Mouse (Mus musculus) 3134 (cell line): Measurements from ENCODE around the gene Rcan1.
"Not testable (repeated sequence)": the region's sequence is repeated elsewhere in the genome, so short reads cannot be mapped to it uniquely, and the experiment has no call there.

Experiments used
- DNase-seq: peaks from one replicate; pipeline ENCODE4 v3.0.0-alpha.2; 2011; ENCODE audit warnings: low spot score; ENCODE audit not compliant: insufficient read length; ENCODE audit errors: extremely low read depth

Rcan1 gene

GRCm38 (mm10) chr16:92470706-92471105 is at the start of gene Rcan1:
TSS of gene Rcan1 (minus strand) at chr16:92470867.
- DNase-seq: no peak

DNA sequence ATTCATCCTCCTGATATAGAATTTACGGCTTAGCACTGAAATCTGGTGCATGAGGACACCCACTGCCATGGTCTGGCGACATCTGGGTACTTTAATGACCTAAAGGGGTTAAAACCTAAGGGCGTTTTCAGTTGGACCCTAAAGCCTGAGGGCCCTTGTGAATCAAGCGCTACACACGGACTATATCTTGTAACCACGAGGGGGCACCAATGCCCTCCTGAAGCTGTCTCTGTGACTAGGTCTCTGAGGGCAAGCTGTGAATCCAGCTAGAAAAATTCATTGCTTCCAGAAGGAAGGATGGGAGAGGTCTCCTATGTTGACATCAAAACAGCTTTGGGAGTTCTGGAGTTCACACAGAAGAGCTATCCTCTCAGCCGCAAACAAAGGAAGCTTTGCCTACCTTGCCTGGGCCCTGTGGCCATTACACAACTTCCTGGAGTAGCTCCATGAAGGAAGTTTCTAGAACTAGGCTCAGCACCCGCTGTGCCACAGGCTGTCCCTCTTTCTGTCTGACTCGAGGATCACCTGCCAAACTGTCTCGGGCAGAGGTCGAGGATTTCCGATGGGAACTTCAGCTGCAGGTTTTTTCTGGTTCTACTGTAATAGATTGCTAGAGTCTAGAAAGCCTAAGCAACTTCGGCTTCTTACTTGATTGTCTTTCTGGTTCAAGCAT is 49.3 kb upstream of the Rcan1 start:
- no peak for DNase-seq

DNA sequence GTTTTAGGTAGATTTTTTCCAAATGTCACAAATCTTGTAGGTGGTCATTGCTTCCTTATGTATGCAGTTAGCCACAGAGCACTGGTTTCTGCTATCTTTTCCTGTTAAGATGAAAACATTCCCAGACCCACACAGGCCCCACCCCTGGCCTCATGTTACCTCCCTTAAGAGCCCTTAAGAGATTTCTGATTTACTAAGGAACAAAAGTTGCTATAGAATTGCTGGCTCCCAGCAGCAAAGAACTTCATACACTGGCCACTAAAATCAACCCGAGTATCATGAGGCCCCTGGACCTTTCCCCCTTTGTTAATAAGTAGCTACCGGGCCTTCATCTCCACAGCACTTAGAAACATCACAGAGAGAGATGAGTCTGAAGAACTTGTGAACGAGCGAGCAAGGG is 48.1 kb upstream of the Rcan1 start:
- no peak for DNase-seq

DNA sequence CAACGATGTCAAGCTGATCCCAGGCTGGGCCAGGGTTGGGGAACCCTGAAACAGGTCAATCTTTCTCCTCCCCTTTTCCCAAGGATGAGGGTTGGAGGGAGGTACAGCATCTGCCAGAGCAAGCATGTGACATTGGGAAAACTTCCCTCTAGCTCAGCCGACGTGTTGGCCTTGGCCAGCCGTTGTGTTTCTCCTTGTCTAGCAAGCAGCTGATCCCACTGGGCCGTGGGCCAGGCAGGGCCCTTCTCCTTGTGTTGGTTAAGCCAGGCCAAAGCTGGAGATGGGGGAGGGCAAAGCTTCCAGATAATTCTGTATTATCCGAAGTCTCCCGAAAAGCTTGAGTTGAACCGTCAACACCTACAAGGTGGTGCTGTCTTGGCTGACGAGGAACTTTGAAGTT is 45.5 kb upstream of the Rcan1 start:
- no peak for DNase-seq

GRCm38 (mm10) chr16:92514896-92515295 is 44.2 kb upstream of the Rcan1 start:
- not testable (repeated sequence) for DNase-seq

DNA sequence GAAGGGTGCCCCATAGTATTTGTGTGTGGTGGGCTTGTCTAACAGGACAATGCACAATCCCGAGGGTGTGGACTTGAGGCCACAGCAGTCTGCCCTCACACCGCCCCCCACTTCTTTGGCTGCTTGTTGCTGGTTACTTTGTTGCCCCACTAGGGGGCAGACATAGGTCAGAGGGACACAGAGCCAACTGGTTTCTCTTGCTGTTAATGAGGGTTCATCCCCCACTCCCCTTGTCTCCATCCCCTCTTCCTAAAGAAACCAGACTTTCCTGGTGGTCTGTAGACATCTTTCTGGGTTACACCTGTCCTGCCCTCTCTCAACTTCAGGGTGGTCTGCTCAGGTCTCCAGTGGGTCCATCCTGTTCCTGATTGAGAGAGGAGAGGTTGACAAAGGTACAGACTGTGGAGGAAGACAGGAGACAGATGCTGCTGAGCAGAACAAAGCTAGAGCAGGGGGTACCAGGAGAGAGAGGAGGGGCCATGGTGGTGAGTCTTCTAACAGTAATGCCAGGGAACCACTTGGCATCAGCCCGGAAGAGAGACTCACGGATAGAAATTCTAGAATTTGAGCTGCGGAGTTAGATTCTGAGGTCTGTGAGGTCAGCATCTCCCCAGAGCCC is 41.2 kb upstream of the Rcan1 start:
- DNase-seq: no peak

- DNase-seq: no peak
These were observed 40.4 kb upstream of the Rcan1 start for GRCm38 (mm10) chr16:92510835-92511772.

DNA sequence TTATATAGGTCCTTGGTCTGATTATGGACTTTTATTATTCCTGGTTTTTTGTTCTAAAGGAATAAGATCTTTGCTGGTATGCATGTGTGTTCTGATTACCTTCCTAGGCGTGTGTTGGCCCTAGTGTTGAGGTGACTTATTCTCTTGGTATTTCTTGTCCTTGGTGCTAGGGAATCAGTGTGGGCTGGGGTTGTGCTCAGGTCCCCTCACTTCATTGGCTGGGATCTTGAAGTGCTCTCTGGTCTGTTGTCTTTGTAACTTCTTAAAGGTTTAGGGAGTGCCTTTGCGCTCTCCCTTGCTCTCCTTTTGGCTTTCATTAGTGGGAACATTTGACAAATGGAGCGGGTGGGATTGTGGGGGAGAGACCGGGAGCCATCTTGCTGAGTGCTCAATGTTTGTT is 36.9 kb upstream of the Rcan1 start:
- no peak for DNase-seq

DNA sequence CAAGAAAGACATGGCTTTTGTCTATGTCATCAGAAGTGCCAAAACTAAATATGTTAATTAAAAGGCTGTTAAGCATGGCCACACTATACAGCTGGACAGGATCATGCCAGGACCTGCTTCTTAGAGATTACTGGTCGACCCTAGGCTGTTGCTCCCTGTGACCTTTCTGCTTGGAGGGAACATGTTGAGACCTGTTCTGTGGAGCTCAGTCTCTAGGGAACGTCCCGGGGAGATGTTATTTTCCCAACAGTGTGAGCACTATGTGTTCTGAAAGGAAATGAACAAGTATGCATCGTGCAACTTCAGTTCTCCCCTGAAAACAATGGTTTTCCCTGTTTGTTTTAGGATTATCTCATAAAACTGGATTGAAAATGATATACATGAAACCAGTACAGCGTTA is 32.4 kb upstream of the Rcan1 start:
- DNase-seq: no peak

DNA sequence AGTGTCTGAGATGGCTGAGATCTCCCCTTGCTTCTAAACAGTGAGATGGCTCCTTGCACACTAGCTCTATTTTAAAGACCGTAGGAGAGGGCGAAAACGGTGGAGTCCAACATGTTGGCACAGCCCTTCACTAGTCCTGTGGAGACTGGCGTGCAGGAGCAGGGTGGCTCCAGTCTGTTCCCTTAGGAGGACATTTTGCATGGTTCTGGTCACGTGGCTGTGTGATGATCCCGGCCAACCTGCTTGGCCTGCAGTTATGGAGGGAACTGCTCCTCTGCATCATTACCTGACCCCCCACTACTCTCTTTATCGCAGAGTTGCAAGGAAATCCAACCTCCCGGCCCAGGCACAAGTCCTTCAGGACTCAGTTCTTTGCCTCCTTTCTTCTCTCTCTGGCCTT is 29.9 kb upstream of the Rcan1 start:
- no peak for DNase-seq

DNA sequence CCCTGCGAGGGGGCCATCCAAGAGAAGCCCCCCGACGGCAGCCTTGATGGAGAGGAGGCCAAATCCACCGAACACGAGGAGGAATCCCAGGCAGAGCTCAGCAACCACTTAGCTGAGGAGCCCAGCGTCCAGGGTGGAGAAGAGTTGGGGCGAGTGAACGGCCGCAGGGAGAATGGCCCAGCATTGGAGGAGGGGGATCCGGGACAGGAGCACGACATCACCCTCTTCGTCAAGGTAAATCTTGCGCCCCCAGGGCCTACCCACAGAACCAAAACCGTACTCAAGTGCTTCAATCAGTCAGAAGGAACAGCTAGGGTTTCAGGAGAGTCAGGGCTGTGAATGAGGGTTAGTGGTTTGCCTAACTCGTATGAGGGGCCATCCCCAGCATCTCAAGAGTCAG is 28.7 kb upstream of the Rcan1 start:
- DNase-seq: no peak

DNA sequence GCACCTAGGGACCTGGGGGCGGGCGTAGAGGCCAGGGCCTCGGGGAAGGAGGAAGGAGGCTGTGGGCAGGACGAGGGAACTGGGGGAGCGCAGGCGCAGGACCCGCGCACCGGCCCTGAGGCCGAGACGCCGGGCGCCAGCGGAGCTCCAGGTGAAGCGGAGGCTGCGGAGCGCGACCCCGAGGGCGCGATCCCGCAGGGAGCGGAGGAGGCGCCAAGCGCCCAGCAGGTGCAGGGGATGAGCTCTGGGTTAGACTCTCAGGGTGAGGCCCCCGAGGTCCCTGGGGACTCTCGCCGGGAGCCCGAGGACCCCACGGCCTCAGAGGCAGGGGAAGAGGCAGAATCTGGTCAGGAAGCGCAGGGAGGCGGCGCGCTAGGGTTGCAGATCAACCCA is 27.9 kb upstream of the Rcan1 start:
- DNase-seq: no peak

DNA sequence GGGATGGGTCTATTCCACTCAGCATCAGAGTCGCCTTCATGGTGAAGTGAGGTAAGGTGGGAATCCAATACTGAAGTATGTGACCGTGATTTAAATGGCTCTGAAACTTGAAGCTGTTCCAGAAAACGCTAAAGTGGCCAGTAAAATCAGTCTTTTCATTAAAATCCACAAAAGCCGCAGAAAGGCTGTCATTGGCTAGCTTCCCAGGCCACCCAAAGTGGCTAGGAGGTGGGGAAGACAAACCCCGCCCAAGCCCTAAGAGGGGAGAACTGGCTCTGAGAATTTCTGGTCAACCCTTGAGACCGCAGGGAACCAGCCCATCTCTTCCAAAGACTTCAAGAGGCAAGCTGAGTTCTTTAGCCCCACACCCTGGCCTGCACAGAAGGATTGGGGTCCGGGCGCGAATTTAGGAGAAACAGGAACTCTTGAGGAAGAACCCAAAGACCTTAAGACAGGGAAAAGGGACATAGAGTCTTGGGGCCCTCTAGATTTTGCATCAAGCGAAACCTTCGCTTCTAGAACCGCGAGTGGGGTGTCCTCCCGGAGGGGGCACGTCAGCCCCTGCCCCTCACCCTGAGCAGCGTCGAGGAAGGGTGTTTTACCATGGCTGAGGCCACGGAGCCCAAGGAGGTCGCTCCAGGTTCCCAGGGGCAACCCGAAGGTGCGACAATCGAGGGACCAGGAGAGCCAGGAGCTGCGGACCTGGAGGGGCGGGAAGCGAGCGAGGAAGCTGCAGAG is 27.4 kb upstream of the Rcan1 start:
- DNase-seq: no peak

- DNase-seq: no peak
These were observed 18.7 kb upstream of the Rcan1 start for GRCm38 (mm10) chr16:92489356-92489755.

GRCm38 (mm10) chr16:92488456-92488855 is 17.8 kb upstream of the Rcan1 start:
- no peak for DNase-seq

DNA sequence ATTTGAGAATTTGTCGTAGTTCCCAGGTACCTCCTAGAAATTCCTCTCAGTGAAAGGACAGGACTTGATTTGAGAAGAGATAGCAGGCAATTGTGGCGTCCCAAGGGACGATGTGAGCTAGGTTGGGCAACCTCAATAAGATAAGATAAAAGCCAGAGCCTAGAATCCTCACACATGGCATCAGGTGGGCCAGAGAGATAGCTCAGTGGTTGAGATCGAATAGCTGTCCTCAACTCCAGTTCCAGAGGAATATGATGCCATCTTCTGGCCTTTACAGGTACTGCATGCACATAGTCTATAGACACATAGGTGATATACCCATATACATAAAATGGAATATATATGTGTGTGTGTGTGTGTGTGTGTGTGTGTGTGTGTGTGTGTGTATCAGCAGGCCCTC is 16.8 kb upstream of the Rcan1 start:
- no peak for DNase-seq

DNA sequence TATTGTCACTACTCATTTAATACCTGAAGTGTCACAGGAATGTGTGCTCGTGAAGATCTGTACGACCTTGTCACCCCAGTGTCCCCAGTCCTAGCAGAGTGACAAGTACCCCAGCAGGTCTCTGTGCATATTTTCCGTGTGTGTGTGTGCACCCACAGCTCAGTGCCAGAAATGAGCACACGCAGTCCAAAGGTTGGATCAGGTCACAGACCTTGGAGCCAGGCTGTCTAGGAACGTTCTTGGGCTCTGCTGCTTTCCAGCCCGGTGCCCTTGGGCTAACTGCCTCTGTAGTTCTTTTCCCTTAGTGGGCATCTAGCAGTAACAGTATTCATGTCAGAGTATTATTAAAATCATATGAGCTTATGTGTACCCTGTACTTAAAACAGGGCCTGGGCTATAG is 16.4 kb upstream of the Rcan1 start:
- DNase-seq: no peak

- DNase-seq: no peak
These were observed 14.8 kb upstream of the Rcan1 start, which contains the start of gene Clic6 for GRCm38 (mm10) chr16:92485436-92485835. TSS of gene Clic6 (plus strand) at chr16:92485736.

DNA sequence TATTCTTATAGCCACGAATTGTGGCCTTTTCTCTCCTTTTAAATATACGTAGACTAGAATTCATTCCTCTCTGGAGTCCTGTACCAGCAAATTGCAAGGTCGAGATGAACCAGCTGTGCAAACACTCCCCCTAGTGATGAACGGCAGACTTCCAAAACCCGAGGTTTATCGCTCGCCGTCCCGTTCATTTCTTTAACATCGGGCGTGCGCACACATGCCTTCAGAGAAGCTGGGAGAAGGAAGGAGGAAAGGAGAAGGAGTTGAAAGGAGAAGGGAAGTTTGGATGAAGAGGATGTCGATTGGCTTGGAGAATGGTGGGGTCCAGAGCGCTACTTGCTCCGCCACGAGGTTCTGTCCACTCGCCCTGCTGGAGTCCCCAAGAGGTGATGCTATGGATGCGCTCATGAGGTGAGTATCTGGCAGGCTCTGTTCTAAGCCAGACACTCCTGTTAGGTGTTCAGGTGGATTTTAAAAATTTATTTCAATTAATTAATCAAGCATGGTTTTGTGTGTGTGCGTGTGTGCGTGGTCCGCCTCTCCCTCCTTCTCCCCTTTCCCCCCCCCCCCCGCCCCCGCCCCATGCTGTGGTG is 8.0 kb upstream of the Rcan1 start:
- DNase-seq: no peak

GRCm38 (mm10) chr16:92475093-92475860 is 4.6 kb upstream of the Rcan1 start:
- DNase-seq: peak; percentile 32
